Mouse (Mus musculus) C2C12 (cell line): ENCODE results near the gene Gm21954. TPM values are rescaled to one million over a fixed set of nuclear protein-coding genes. Genes with fewer than 3 reads are reported as not detected.

ENCODE experiments used
- H3K27me3 ChIP-seq: one replicate; pipeline ENCODE4 v1.6.1; 2011; ENCODE audit not compliant: control insufficient read depth, insufficient read depth, insufficient read length
- H3K36me3 ChIP-seq: one replicate; pipeline ENCODE4 v1.6.1; 2011; ENCODE audit not compliant: control insufficient read depth, insufficient read depth
- H3K4me3 ChIP-seq: one replicate; pipeline ENCODE4 v1.5.1; 2011; ENCODE audit warnings: mild to moderate bottlenecking, control low read depth; ENCODE audit not compliant: poor library complexity, insufficient read depth, severe bottlenecking
- H3K79me2 ChIP-seq: one replicate; pipeline ENCODE4 v1.6.1; 2011; ENCODE audit not compliant: control insufficient read depth, insufficient read depth
- H3K79me3 ChIP-seq: one replicate; pipeline ENCODE4 v1.6.1; 2011; ENCODE audit warnings: low read depth, control low read depth
- H3ac ChIP-seq: one replicate; pipeline ENCODE3; 2011; ENCODE audit warnings: low read depth; ENCODE audit not compliant: control insufficient read depth, insufficient read length
- CEBPB ChIP-seq: IDR thresholded peaks from one replicate; pipeline ENCODE4 v1.6.1; 2011; ENCODE audit warnings: low read depth, mild to moderate bottlenecking, control low read depth, moderate library complexity
- CTCF ChIP-seq: IDR thresholded peaks from one replicate; pipeline ENCODE4 v1.5.1; 2011; ENCODE audit not compliant: control insufficient read depth, insufficient read depth, insufficient read length
- FOSL1 ChIP-seq: IDR thresholded peaks from one replicate; pipeline ENCODE4 v1.8.0; 2011; ENCODE audit warnings: mild to moderate bottlenecking, low read length; ENCODE audit not compliant: poor library complexity, insufficient read depth, severe bottlenecking
- MAX ChIP-seq: IDR thresholded peaks from one replicate; pipeline ENCODE4 v1.6.1; 2011; ENCODE audit warnings: mild to moderate bottlenecking, control low read depth
- MYOD1 ChIP-seq: IDR thresholded peaks from one replicate; pipeline ENCODE4 v1.6.1; 2011; ENCODE audit warnings: low read depth; ENCODE audit not compliant: control insufficient read depth, insufficient read length
- MYOG ChIP-seq: IDR thresholded peaks from one replicate; pipeline ENCODE4 v1.6.1; 2011; ENCODE audit not compliant: control insufficient read depth, insufficient read length; ENCODE audit errors: extremely low read depth
- USF1 ChIP-seq: IDR thresholded peaks from one replicate; pipeline ENCODE4 v1.6.1; 2011; ENCODE audit warnings: low read depth, mild to moderate bottlenecking, control low read depth, moderate library complexity
- polyA plus RNA-seq: library from polyadenylated mRNA; unstranded; fragments of >200 nt; fragmentation: generic; extraction: Trizol; gene quantifications from one replicate; pipeline ENCODE4 v1.2.1, GENCODE M21; 2012; ENCODE audit warnings: missing spikeins

Gene Gm21954
- polyA plus RNA-seq, 1 experiment = not detected

GRCm38 (mm10) chr3:55476694-55477093, 4.7 kb upstream of the Gm21954 start:
- TF ChIP-seq FOSL1 (no peak), CTCF (no peak), MYOD1 (no peak), MAX (no peak), CEBPB (no peak), USF1 (no peak), MYOG (no peak)
- Histone ChIP-seq H3K79me3 (no peaks in the 10 kb centered on the region), H3ac (no peak overlapping the region), H3K79me2 (no peaks in the 10 kb centered on the region), H3K36me3 (no peaks in the 10 kb centered on the region), H3K27me3 (no peaks in the 10 kb centered on the region), H3K4me3 (no peak overlapping the region)

DNA sequence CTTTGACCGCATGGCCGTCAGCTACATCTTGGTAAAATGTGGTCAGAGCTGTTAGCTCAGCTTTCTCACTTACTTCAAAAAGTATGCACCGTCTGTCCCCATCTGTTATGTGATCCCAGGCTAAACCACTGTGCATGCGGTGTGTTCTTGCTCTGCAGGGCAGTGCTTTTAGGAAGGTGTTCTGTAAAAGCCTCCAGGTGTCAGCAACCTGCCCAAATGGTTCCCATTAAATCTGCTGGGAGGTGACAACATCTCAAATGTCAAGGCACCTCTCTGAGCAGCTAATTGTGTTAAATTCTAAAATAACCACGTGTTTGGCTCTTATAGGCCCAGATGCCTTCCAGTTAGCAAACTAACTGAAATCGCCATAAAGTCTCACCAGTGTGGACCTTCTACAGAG, 1.1 kb upstream of the Gm21954 start:
- no peaks in the 10 kb centered on the region for H3K79me2 ChIP-seq
- no peaks in the 10 kb centered on the region for H3K27me3 ChIP-seq
- H3K79me3 ChIP-seq = no peaks in the 10 kb centered on the region
- no peak for TF ChIP-seq FOSL1
- TF ChIP-seq CEBPB = no peak
- no peak for TF ChIP-seq MAX
- no peak for TF ChIP-seq MYOG
- TF ChIP-seq USF1 = no peak
- no peak for TF ChIP-seq MYOD1
- TF ChIP-seq CTCF = no peak
- H3K36me3 ChIP-seq = no peaks in the 10 kb centered on the region
- H3K4me3 ChIP-seq = no peak overlapping the region
- no peak overlapping the region for H3ac ChIP-seq

- H3K36me3 ChIP-seq = no peaks in the 10 kb centered on the region
- H3K79me3 ChIP-seq = no peaks in the 10 kb centered on the region
- TF ChIP-seq MYOG (no peak), USF1 (no peak), CEBPB (no peak), FOSL1 (no peak), MAX (no peak), MYOD1 (no peak), CTCF (no peak)
- no peaks in the 10 kb centered on the region for H3K79me2 ChIP-seq
- H3K4me3 ChIP-seq = no peak overlapping the region
- H3ac ChIP-seq = no peak overlapping the region
- no peaks in the 10 kb centered on the region for H3K27me3 ChIP-seq
Measured at GRCm38 (mm10) chr3:55466348-55466747, 5.7 kb downstream of the Gm21954 start.

DNA sequence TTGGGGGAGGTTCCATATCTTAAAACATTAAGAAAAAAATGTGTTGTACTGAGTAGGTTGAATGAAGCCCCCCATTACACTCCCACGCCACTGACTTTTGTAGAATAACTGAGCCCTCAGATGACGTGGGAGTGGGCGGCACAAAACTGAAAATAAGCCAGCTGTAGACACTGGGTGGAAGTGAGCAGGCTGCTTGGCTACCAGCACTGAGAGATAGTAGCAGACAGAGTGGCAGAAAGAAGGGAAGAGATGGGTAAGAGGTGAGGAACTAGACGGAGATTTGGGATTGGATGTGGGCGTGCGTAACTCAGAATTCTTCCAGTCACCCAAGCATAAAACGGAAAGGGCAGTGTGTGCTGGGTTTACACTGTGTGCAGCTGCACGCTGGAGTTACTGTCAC, 6.2 kb downstream of the Gm21954 start:
- Histone ChIP-seq H3ac (no peak overlapping the region), H3K79me2 (no peaks in the 10 kb centered on the region), H3K27me3 (no peaks in the 10 kb centered on the region), H3K79me3 (no peaks in the 10 kb centered on the region), H3K4me3 (no peak overlapping the region), H3K36me3 (no peaks in the 10 kb centered on the region)
- TF ChIP-seq CTCF (no peak), USF1 (no peak), MYOD1 (no peak), MYOG (no peak), FOSL1 (no peak), CEBPB (no peak), MAX (no peak)

DNA sequence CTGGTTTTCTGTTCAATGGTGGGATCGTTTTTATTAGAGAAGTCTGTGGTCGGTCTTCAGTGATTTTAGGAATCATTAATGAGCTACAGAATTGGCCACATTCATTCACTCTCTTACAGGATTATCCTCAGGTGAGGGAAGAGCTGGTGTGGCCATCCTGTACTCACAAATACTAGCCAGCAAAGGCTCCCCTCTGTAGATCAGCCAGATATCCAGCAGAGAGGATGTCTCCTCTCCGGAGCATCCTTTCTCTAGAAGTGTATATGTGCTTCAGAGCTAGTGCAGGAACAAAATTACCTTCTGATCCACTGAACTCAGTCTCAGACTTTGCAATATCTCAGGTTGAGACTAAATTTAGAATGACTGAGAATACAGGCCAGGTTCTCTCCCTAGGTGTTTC, 7.8 kb downstream of the Gm21954 start:
- H3K36me3 ChIP-seq = no peaks in the 10 kb centered on the region

GRCm38 (mm10) chr3:55462904-55463668, 8.9 kb downstream of the Gm21954 start:
- no peaks in the 10 kb centered on the region for H3K79me2 ChIP-seq
- H3K79me3 ChIP-seq = no peaks in the 10 kb centered on the region
- no peak overlapping the region for H3ac ChIP-seq
- H3K27me3 ChIP-seq = no peaks in the 10 kb centered on the region
- TF ChIP-seq MYOD1 (no peak), CTCF (no peak), USF1 (no peak), MAX (no peak), FOSL1 (no peak), CEBPB (no peak), MYOG (no peak)
- no peak overlapping the region for H3K4me3 ChIP-seq
- no peaks in the 10 kb centered on the region for H3K36me3 ChIP-seq

More for the DNA sequence above, 7.8 kb downstream of the Gm21954 start:
- H3K79me2 ChIP-seq = no peaks in the 10 kb centered on the region
- TF ChIP-seq MYOG (no peak), CEBPB (no peak), FOSL1 (no peak), CTCF (no peak), USF1 (no peak), MAX (no peak), MYOD1 (no peak)
- no peaks in the 10 kb centered on the region for H3K27me3 ChIP-seq
- no peaks in the 10 kb centered on the region for H3K79me3 ChIP-seq
- H3K4me3 ChIP-seq = no peak overlapping the region
- H3ac ChIP-seq = no peak overlapping the region
